Mouse (Mus musculus): Measurements from ENCODE around the gene Gm9857. TPM values are rescaled to one million over a fixed set of nuclear protein-coding genes. Genes with fewer than 3 reads are reported as not detected.

Gm9857 gene
- polyA plus RNA-seq, 1 experiment from 2014 or later = not detected

DNA sequence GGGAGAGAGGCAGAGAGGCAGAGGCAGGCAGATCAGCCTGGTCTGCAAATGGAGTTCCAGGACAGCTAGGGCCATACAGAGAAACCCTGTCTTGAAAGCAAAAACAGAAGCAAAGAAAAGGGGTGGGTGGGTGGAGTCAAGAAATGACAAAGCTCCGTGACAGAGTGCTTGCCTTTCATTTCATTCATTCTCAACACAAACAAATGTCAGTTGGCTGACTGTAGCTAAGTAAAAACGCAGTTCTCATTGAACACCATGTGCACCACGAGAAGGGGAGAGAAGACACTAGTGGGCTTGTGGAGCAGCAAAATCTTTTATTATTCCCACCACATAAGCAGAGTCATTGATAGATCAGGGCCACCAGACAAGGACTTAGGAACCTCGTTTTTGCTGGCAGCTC, 23.4 kb downstream of the Gm9857 start:
- H3K27ac ChIP-seq (ENCODE audit: low read depth, low read length) = no peak overlapping the region

GRCm38 (mm10) chr3:108915999-108916398, 24.2 kb downstream of the Gm9857 start:
- H3K27ac ChIP-seq (ENCODE audit: low read depth, low read length) = no peak overlapping the region
- WGBS = 89% methylated on average over 1 of the region's 1 CpGs

More for the DNA sequence above, 23.4 kb downstream of the Gm9857 start:
- no peaks in the 10 kb centered on the region for H3K36me3 ChIP-seq (ENCODE audit: control insufficient read depth, insufficient read depth, low read length)
- no peaks in the 10 kb centered on the region for H3K27me3 ChIP-seq (ENCODE audit: control insufficient read depth, insufficient read depth, low read length)
- H3K9me3 ChIP-seq (ENCODE audit: control insufficient read depth, low read length) = no peaks in the 10 kb centered on the region
- ATAC-seq (ENCODE audit: low read depth) = no peak
- H3K4me2 ChIP-seq (ENCODE audit: low read depth, low read length) = no peak overlapping the region
- H3K4me1 ChIP-seq (ENCODE audit: control insufficient read depth, insufficient read depth, low read length) = no peaks in the 10 kb centered on the region
- WGBS = 39% methylated on average over 4 of the region's 4 CpGs
- H3K9ac ChIP-seq (replicated peaks; ENCODE audit: low read depth, low read length) = no peak overlapping the region
- H3K4me3 ChIP-seq (ENCODE audit: low read depth, low read length) = no peak overlapping the region

GRCm38 (mm10) chr3:108911548-108912413, 28.5 kb downstream of the Gm9857 start, which contains the start of gene Prpf38b:
Prpf38b (minus strand) TSS chr3:108911727.
- 2% methylated on average over 53 of the region's 53 CpGs for WGBS
- Histone ChIP-seq H3K27ac (ENCODE audit: low read depth, low read length) (peak within 1 kb of the TSS; percentile 95), H3K4me1 (ENCODE audit: control insufficient read depth, insufficient read depth, low read length) (peaks cover 20% of the 10 kb centered on the region), H3K4me3 (ENCODE audit: low read depth, low read length) (peak within 1 kb of the TSS; percentile 89), H3K9ac (replicated peaks; ENCODE audit: low read depth, low read length) (peak within 1 kb of the TSS; percentile 84), H3K27me3 (ENCODE audit: control insufficient read depth, insufficient read depth, low read length) (no peaks in the 10 kb centered on the region), H3K36me3 (ENCODE audit: control insufficient read depth, insufficient read depth, low read length) (peaks cover 6% of the 10 kb centered on the region), H3K9me3 (ENCODE audit: control insufficient read depth, low read length) (no peaks in the 10 kb centered on the region), H3K4me2 (ENCODE audit: low read depth, low read length) (peak within 1 kb of the TSS; percentile 99)
- peak; percentile 99 for ATAC-seq (ENCODE audit: low read depth)

More at GRCm38 (mm10) chr3:108915999-108916398, 24.2 kb downstream of the Gm9857 start:
- no peak for ATAC-seq (ENCODE audit: low read depth)
- Histone ChIP-seq H3K4me1 (ENCODE audit: control insufficient read depth, insufficient read depth, low read length) (no peaks in the 10 kb centered on the region), H3K4me2 (ENCODE audit: low read depth, low read length) (no peak overlapping the region), H3K27me3 (ENCODE audit: control insufficient read depth, insufficient read depth, low read length) (no peaks in the 10 kb centered on the region), H3K36me3 (ENCODE audit: control insufficient read depth, insufficient read depth, low read length) (no peaks in the 10 kb centered on the region), H3K9me3 (ENCODE audit: control insufficient read depth, low read length) (no peaks in the 10 kb centered on the region), H3K9ac (replicated peaks; ENCODE audit: low read depth, low read length) (no peak overlapping the region), H3K4me3 (ENCODE audit: low read depth, low read length) (no peak overlapping the region)

GRCm38 (mm10) chr3:108911081-108911547, 29.1 kb downstream of the Gm9857 start:
- Histone ChIP-seq H3K27me3 (ENCODE audit: control insufficient read depth, insufficient read depth, low read length) (no peaks in the 10 kb centered on the region), H3K4me1 (ENCODE audit: control insufficient read depth, insufficient read depth, low read length) (peaks cover 20% of the 10 kb centered on the region), H3K4me3 (ENCODE audit: low read depth, low read length) (peak overlapping the region; percentile 89), H3K27ac (ENCODE audit: low read depth, low read length) (peak overlapping the region; percentile 95), H3K36me3 (ENCODE audit: control insufficient read depth, insufficient read depth, low read length) (peaks cover 12% of the 10 kb centered on the region), H3K4me2 (ENCODE audit: low read depth, low read length) (peak overlapping the region; percentile 99), H3K9ac (replicated peaks; ENCODE audit: low read depth, low read length) (peak overlapping the region; percentile 84), H3K9me3 (ENCODE audit: control insufficient read depth, low read length) (no peaks in the 10 kb centered on the region)
- under 1% methylated on average over 37 of the region's 44 CpGs for WGBS
- peak; percentile 85 for ATAC-seq (ENCODE audit: low read depth)

DNA sequence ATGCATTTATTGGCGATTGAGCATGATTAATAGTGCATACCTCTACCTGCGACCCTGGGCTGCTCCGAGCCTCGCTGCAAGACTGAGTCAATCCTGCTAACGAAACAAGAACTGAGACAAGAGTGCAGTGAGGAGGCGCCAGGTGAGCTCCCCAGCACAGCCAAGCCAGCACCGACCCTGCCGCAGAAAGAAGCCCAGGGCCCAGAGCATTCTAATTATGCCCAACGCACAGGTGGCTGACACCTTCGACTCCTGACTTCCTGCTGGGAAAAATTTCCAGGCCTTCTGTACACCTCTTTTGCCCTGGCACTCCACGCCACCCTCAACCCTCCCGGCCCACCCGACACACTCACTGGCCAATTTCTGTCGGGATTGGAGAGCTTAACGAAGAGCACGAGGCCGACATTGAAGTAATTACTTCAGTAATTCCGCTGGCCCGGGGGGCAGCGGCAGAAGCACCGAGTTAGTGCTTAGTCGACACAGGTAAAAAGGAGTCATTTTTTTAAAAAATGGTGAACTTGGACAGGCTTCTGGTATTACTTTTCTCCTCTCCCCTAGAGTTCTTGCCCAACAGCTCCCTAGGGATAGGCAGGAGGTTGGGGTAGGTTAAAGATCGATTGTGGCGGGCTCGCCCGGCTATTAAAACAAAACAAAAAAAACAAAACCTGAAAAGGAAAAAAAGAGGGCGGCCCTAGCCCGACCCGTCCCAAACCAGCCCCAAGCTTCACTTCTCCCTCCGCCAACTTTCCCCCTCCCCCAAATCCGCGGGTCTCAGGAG, 29.8 kb downstream of the Gm9857 start:
- Histone ChIP-seq H3K36me3 (ENCODE audit: control insufficient read depth, insufficient read depth, low read length) (peaks cover 18% of the 10 kb centered on the region), H3K4me3 (ENCODE audit: low read depth, low read length) (peak overlapping the region; percentile 89), H3K4me2 (ENCODE audit: low read depth, low read length) (peak overlapping the region; percentile 99), H3K4me1 (ENCODE audit: control insufficient read depth, insufficient read depth, low read length) (peaks cover 20% of the 10 kb centered on the region), H3K27ac (ENCODE audit: low read depth, low read length) (peak overlapping the region; percentile 95), H3K9me3 (ENCODE audit: control insufficient read depth, low read length) (no peaks in the 10 kb centered on the region), H3K9ac (replicated peaks; ENCODE audit: low read depth, low read length) (peak overlapping the region; percentile 84), H3K27me3 (ENCODE audit: control insufficient read depth, insufficient read depth, low read length) (no peaks in the 10 kb centered on the region)
- ATAC-seq (ENCODE audit: low read depth) = no peak
- WGBS = under 1% methylated on average over 32 of the region's 32 CpGs

DNA sequence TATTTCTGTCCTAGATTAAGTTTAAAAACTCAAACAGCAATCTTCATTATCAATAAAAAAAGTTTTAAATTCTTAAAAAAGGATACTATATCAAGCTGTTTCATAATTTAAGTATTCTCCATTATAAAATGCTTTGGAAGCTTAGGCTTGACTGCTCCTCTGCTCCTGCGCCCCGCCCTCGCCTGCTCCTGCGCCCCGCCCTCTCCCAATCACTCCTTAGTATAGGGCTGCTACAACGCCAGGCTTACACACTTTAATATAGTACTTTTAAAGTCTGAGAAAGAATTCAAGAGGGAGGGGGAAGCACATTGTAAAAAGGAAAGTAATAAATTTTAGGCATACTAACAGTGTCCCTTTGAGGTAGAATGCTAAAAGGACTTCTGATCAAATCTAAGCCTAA, 37.3 kb downstream of the Gm9857 start:
- no peak overlapping the region for H3K9ac ChIP-seq (replicated peaks; ENCODE audit: low read depth, low read length)
- H3K4me2 ChIP-seq (ENCODE audit: low read depth, low read length) = no peak overlapping the region
- ATAC-seq (ENCODE audit: low read depth) = no peak
- H3K27ac ChIP-seq (ENCODE audit: low read depth, low read length) = no peak overlapping the region
- H3K36me3 ChIP-seq (ENCODE audit: control insufficient read depth, insufficient read depth, low read length) = peaks cover 50% of the 10 kb centered on the region
- H3K4me1 ChIP-seq (ENCODE audit: control insufficient read depth, insufficient read depth, low read length) = no peaks in the 10 kb centered on the region
- H3K4me3 ChIP-seq (ENCODE audit: low read depth, low read length) = no peak overlapping the region
- no peaks in the 10 kb centered on the region for H3K27me3 ChIP-seq (ENCODE audit: control insufficient read depth, insufficient read depth, low read length)
- H3K9me3 ChIP-seq (ENCODE audit: control insufficient read depth, low read length) = no peaks in the 10 kb centered on the region
- WGBS = 95% methylated on average over 6 of the region's 6 CpGs

GRCm38 (mm10) chr3:108902038-108902437, 38.2 kb downstream of the Gm9857 start:
- H3K27ac ChIP-seq (ENCODE audit: low read depth, low read length) = no peak overlapping the region
- ATAC-seq (ENCODE audit: low read depth) = no peak
- H3K36me3 ChIP-seq (ENCODE audit: control insufficient read depth, insufficient read depth, low read length) = peaks cover 47% of the 10 kb centered on the region
- H3K4me1 ChIP-seq (ENCODE audit: control insufficient read depth, insufficient read depth, low read length) = no peaks in the 10 kb centered on the region
- H3K4me2 ChIP-seq (ENCODE audit: low read depth, low read length) = no peak overlapping the region
- H3K27me3 ChIP-seq (ENCODE audit: control insufficient read depth, insufficient read depth, low read length) = no peaks in the 10 kb centered on the region
- 57% methylated on average over 2 of the region's 2 CpGs for WGBS
- H3K4me3 ChIP-seq (ENCODE audit: low read depth, low read length) = no peak overlapping the region
- no peaks in the 10 kb centered on the region for H3K9me3 ChIP-seq (ENCODE audit: control insufficient read depth, low read length)
- H3K9ac ChIP-seq (replicated peaks; ENCODE audit: low read depth, low read length) = no peak overlapping the region

GRCm38 (mm10) chr3:108900681-108901080, 39.6 kb downstream of the Gm9857 start:
- Histone ChIP-seq H3K4me2 (ENCODE audit: low read depth, low read length) (no peak overlapping the region), H3K4me3 (ENCODE audit: low read depth, low read length) (no peak overlapping the region), H3K36me3 (ENCODE audit: control insufficient read depth, insufficient read depth, low read length) (peaks cover 34% of the 10 kb centered on the region), H3K9ac (replicated peaks; ENCODE audit: low read depth, low read length) (no peak overlapping the region), H3K4me1 (ENCODE audit: control insufficient read depth, insufficient read depth, low read length) (no peaks in the 10 kb centered on the region), H3K27me3 (ENCODE audit: control insufficient read depth, insufficient read depth, low read length) (no peaks in the 10 kb centered on the region), H3K27ac (ENCODE audit: low read depth, low read length) (no peak overlapping the region), H3K9me3 (ENCODE audit: control insufficient read depth, low read length) (no peaks in the 10 kb centered on the region)
- ATAC-seq (ENCODE audit: low read depth) = no peak
- WGBS = 81% methylated on average over 5 of the region's 5 CpGs

GRCm38 (mm10) chr3:108900147-108900546, 40.1 kb downstream of the Gm9857 start:
- Histone ChIP-seq H3K36me3 (ENCODE audit: control insufficient read depth, insufficient read depth, low read length) (peaks cover 31% of the 10 kb centered on the region), H3K9me3 (ENCODE audit: control insufficient read depth, low read length) (no peaks in the 10 kb centered on the region), H3K4me2 (ENCODE audit: low read depth, low read length) (no peak overlapping the region), H3K27me3 (ENCODE audit: control insufficient read depth, insufficient read depth, low read length) (no peaks in the 10 kb centered on the region), H3K4me3 (ENCODE audit: low read depth, low read length) (no peak overlapping the region), H3K4me1 (ENCODE audit: control insufficient read depth, insufficient read depth, low read length) (no peaks in the 10 kb centered on the region), H3K9ac (replicated peaks; ENCODE audit: low read depth, low read length) (no peak overlapping the region), H3K27ac (ENCODE audit: low read depth, low read length) (no peak overlapping the region)
- no peak for ATAC-seq (ENCODE audit: low read depth)
- 89% methylated on average over 3 of the region's 3 CpGs for WGBS

All from neural tube, embryonic 14.5 days (tissue).